Comparison of ENCODE assay signal across 9 mouse cellular contexts in the genomic region with DNA sequence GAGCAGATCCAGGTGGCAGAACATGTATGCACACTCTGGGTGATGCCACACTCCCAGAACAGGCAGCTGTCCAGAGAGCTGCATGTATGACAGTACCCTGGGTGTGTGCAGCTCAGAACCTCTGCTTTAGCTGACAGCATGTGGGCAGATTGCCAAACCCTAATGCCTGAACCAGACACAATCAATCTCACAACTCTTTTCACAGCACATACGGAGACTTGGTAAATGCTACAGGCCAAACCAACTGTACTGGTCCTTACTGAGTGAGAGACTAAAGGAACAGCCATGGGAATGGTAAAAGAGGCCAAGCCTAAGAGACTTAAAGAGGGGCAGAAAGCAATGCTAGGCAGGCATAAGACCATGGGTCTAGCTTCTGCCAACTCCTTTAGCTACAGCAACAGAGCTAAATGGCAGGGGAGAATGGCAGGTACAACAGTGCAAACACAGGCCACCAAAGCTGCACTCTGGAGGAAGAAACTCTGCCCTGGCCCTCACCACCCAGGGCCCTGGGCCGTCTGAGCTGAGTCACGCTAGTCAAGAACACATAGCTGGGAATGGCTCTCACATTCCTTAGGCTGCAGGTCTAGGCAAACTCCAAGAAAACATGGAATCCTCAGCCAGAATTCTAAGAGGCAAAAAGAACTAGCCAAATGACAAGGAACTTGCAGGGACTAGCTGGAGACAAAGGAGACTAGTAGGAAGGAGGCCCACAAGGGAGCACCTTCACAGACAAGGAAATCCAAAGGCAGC.
DNase-seq lines count a peak whose midpoint lies in the region; ATAC-seq and TF ChIP-seq lines count a peak whose summit lies in the region.
"Had no signal": no experiment of that assay in that cellular context is flagged by ENCODE, and none has a peak within 500 bp of the region (broad histone marks: within the 10 kb centered on the region; RNA-seq: fewer than 3 reads in every experiment).

No protein-coding gene starts in this region.

- no peaks in the 10 kb centered on the region for H3K9me3 ChIP-seq in forebrain, embryonic 12.5 days
- no peaks in the 10 kb centered on the region for H3K9me3 ChIP-seq in forebrain, embryonic 11.5 days (ENCODE audit: control insufficient read depth, low read length)
- H3K9me3 ChIP-seq in heart, embryonic 13.5 days, result no peaks in the 10 kb centered on the region
- H3K9me3 ChIP-seq in neural tube, embryonic 14.5 days (ENCODE audit: control insufficient read depth, low read length), result no peaks in the 10 kb centered on the region

- TF ChIP-seq POLR2A in lung, adult 2 months (IDR thresholded peaks at IDR 0.05; ENCODE audit: borderline replicate concordance, extremely low read depth, low read depth, low read length), result no peak

- H3K27me3 ChIP-seq in forebrain, embryonic 12.5 days, result no peaks in the 10 kb centered on the region
- no peaks in the 10 kb centered on the region for H3K27me3 ChIP-seq in forebrain, embryonic 11.5 days (ENCODE audit: control insufficient read depth, insufficient read depth, low read length)
- H3K27me3 ChIP-seq in heart, embryonic 13.5 days (replicated peaks), result no peaks in the 10 kb centered on the region
- no peaks in the 10 kb centered on the region for H3K27me3 ChIP-seq in neural tube, embryonic 14.5 days (ENCODE audit: control insufficient read depth, insufficient read depth, low read length)

- ATAC-seq in forebrain, embryonic 12.5 days (ENCODE audit: low FRiP score), result no peak
- no peak for ATAC-seq in forebrain, embryonic 11.5 days (replicated peaks; ENCODE audit: low FRiP score)
- ATAC-seq in heart, embryonic 13.5 days (ENCODE audit: extremely low read depth, insufficient number of reproducible peaks, low FRiP score, low TSS enrichment), result 0 out of 2 replicates have a peak, but pooled peaks have one; percentile 19
- peak; percentile 60; the same call in 1 of the 2 replicates for ATAC-seq in neural tube, embryonic 14.5 days (ENCODE audit: low read depth)
- ATAC-seq in erythroblast, adult 5-6 weeks (replicated peaks; ENCODE audit: low FRiP score, poor library complexity, severe bottlenecking), result no peak; the same call in 1 of the 2 replicates

- no peak overlapping the region for H3K9ac ChIP-seq in forebrain, embryonic 12.5 days
- no peak overlapping the region for H3K9ac ChIP-seq in forebrain, embryonic 11.5 days (ENCODE audit: low read length)
- peak overlapping the region; percentile 37; the same call in 1 of the 2 replicates for H3K9ac ChIP-seq in heart, embryonic 13.5 days
- H3K9ac ChIP-seq in neural tube, embryonic 14.5 days (replicated peaks; ENCODE audit: low read depth, low read length), result no peak overlapping the region

- peaks cover 97% of the 10 kb centered on the region for H3K36me3 ChIP-seq in forebrain, embryonic 12.5 days (replicated peaks)
- peaks cover 24% of the 10 kb centered on the region for H3K36me3 ChIP-seq in forebrain, embryonic 11.5 days (ENCODE audit: control insufficient read depth, insufficient read depth, low read length)
- peaks cover 100% of the 10 kb centered on the region for H3K36me3 ChIP-seq in heart, embryonic 13.5 days
- H3K36me3 ChIP-seq in neural tube, embryonic 14.5 days (ENCODE audit: control insufficient read depth, insufficient read depth, low read length), result peaks cover 81% of the 10 kb centered on the region

- peak overlapping the region; percentile 33; the same call in 1 of the 2 replicates for H3K27ac ChIP-seq in forebrain, embryonic 12.5 days
- no peak overlapping the region for H3K27ac ChIP-seq in forebrain, embryonic 11.5 days (ENCODE audit: low read depth, low read length)
- H3K27ac ChIP-seq in heart, embryonic 13.5 days (replicated peaks), result peak overlapping the region; percentile 21
- H3K27ac ChIP-seq in neural tube, embryonic 14.5 days (ENCODE audit: low read depth, low read length), result no peak overlapping the region

- TF ChIP-seq CTCF in lung, adult 2 months (IDR thresholded peaks at IDR 0.05; ENCODE audit: insufficient read depth, low read length), result no peak

- no peak overlapping the region for H3K4me2 ChIP-seq in forebrain, embryonic 12.5 days
- no peak overlapping the region for H3K4me2 ChIP-seq in forebrain, embryonic 11.5 days (ENCODE audit: low read depth, low read length, severe bottlenecking)
- no peak overlapping the region for H3K4me2 ChIP-seq in heart, embryonic 13.5 days
- H3K4me2 ChIP-seq in neural tube, embryonic 14.5 days (ENCODE audit: low read depth, low read length), result no peak overlapping the region

- no peak for DNase-seq in forebrain, embryonic 11.5 days (ENCODE audit: low spot score)
- peak; percentile 18 for DNase-seq in lung, adult 2 months
- DNase-seq in lung, adult 18-20 months, result no peak
- DNase-seq in left cerebral cortex, adult 11 months (ENCODE audit: low spot score), result no peak
- DNase-seq: right cerebral cortex, postnatal 25 days had no signal

- 76% methylated on average over 3 of the region's 3 CpGs for WGBS in forebrain, embryonic 12.5 days
- WGBS in forebrain, embryonic 11.5 days, result 87% methylated on average over 3 of the region's 3 CpGs
- WGBS in lung, adult 2 months, result 56% methylated on average over 3 of the region's 3 CpGs
- 36% methylated on average over 3 of the region's 3 CpGs for WGBS in heart, embryonic 13.5 days
- WGBS in neural tube, embryonic 14.5 days, result 71% methylated on average over 3 of the region's 3 CpGs

- no peak overlapping the region for H3K4me3 ChIP-seq in forebrain, embryonic 12.5 days (replicated peaks)
- H3K4me3 ChIP-seq in forebrain, embryonic 11.5 days (ENCODE audit: low read depth, low read length), result no peak overlapping the region
- H3K4me3 ChIP-seq in lung, adult 2 months (replicated peaks; ENCODE audit: extremely low read depth, low read depth, low read length), result no peak overlapping the region
- no peak overlapping the region for H3K4me3 ChIP-seq in heart, embryonic 13.5 days
- H3K4me3 ChIP-seq in neural tube, embryonic 14.5 days (ENCODE audit: low read depth, low read length), result no peak overlapping the region

- no peaks in the 10 kb centered on the region for H3K4me1 ChIP-seq in forebrain, embryonic 12.5 days
- H3K4me1 ChIP-seq in forebrain, embryonic 11.5 days (replicated peaks; ENCODE audit: control insufficient read depth, insufficient read depth, low read length), result no peaks in the 10 kb centered on the region
- H3K4me1 ChIP-seq in lung, adult 2 months (ENCODE audit: control insufficient read depth, insufficient read depth, low read length), result peaks cover 4% of the 10 kb centered on the region; the same call in 1 of the 2 replicates
- peaks cover 16% of the 10 kb centered on the region for H3K4me1 ChIP-seq in heart, embryonic 13.5 days
- H3K4me1 ChIP-seq in neural tube, embryonic 14.5 days (ENCODE audit: control insufficient read depth, insufficient read depth, low read length), result no peaks in the 10 kb centered on the region

Comparison
In these comparisons a context has a peak if more than half of its experiments do, and no peak if none do; other contexts are left out.
1. H3K27ac ChIP-seq: peak in forebrain, embryonic 12.5 days (single experiment) and heart, embryonic 13.5 days (single experiment); none in forebrain, embryonic 11.5 days (single experiment) and neural tube, embryonic 14.5 days (single experiment).
2. ATAC-seq: peak in heart, embryonic 13.5 days (single experiment) and neural tube, embryonic 14.5 days (single experiment); none in forebrain, embryonic 12.5 days (single experiment), forebrain, embryonic 11.5 days (single experiment) and erythroblast, adult 5-6 weeks (single experiment).